Mouse (Mus musculus): ENCODE results near the gene Mettl1.

- TF ChIP-seq MYOG (IDR thresholded peaks at IDR 0.05; ENCODE audit: control insufficient read depth, extremely low read depth, insufficient read length) (no peak), CTCF (IDR thresholded peaks at IDR 0.05; ENCODE audit: control insufficient read depth, insufficient read depth, insufficient read length) (no peak), CEBPB (IDR thresholded peaks at IDR 0.05; ENCODE audit: low read depth) (no peak), USF1 (IDR thresholded peaks at IDR 0.05; ENCODE audit: low read depth) (no peak), MAX (IDR thresholded peaks at IDR 0.05) (no peak), MYOD1 (IDR thresholded peaks at IDR 0.05; ENCODE audit: control insufficient read depth, insufficient read length, low read depth) (no peak)
Measured at GRCm38 (mm10) chr10:127085052-127085451, 43.8 kb downstream of the Mettl1 start.
